Mouse (Mus musculus) ES-Bruce4 (cell line): ENCODE measurements around the gene Krt82.

Source experiments
- CTCF ChIP-seq: IDR thresholded peaks from one replicate; pipeline ENCODE4 v1.8.1; 2011; ENCODE audit warnings: low read depth, low read length
- EP300 ChIP-seq: IDR thresholded peaks from 2 replicates; pipeline ENCODE4 v1.6.1; 2011; ENCODE audit warnings: low read depth, low read length; ENCODE audit not compliant: insufficient read depth
- POLR2A ChIP-seq: IDR thresholded peaks from one replicate; pipeline ENCODE4 v1.8.1; 2011; ENCODE audit warnings: low read length; ENCODE audit not compliant: insufficient read depth

- TF ChIP-seq CTCF (no peak), POLR2A (no peak), EP300 (no peak)
Measured at GRCm38 (mm10) chr15:101491431-101491830, 59.0 kb downstream of the Krt82 start, which contains the start of gene Krt83.
